Mouse (Mus musculus) neutrophil, adult 83 days (primary cell): ENCODE results near the gene Gm4779. TPM values are rescaled to one million over a fixed set of nuclear protein-coding genes. Genes with fewer than 3 reads are reported as not detected.

ENCODE experiments used
- total RNA-seq, 2 experiments: library from RNA; stranded (reverse); gene quantifications; one replicate each; pipeline ENCODE4 v1.2.4; 2023

The Gm4779 gene
- not detected for total RNA-seq

DNA sequence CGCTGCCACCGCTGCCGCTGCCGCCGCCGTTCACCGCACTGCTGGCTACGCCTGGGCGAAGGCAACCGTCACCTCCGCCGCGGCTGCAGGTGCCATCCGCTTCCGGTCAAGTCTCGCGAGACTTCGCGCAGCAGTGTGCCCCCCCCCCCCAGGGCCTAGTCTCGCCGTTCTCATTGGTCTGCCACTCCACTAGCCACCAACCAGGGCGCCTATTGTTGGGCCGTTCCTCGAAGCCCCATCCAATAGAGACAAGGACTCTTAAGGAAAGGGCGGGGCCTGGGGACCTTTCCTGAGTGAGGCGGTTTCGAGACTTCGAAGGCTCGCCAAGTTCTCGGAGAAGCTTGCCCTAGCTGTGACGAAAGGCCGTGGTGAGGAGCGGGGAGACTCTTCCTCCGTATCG lies at the start of gene Gm4779, which contains the start of gene 8030474K03Rik:
TSS of gene Gm4779 (minus strand) at position 82 of the 400 bp plus-strand sequence.
TSS of gene 8030474K03Rik (plus strand) at position 315 of the 400 bp plus-strand sequence.

Other genes with a start within 250 kb of the Gm4779 start
- 100 to 1,000 TPM; 211 to 233 TPM for gene Ogt, start 154.4 kb downstream of the Gm4779 start, total RNA-seq
- 1 to 10 TPM in 1 of 2 experiments, under 1 TPM in 1; 0.53 to 1.3 TPM for gene Cxcr3, start 60.2 kb downstream of the Gm4779 start, total RNA-seq
- gene 8030474K03Rik, start 233 bp upstream of the Gm4779 start, total RNA-seq, result not detected
- gene Nhsl2, start 55.0 kb upstream of the Gm4779 start, total RNA-seq, result 100 to 1,000 TPM; 131 to 132 TPM